Mouse (Mus musculus) stomach, postnatal 0 days (tissue): Measurements from ENCODE around the gene Mas1. TPM values are rescaled to one million over a fixed set of nuclear protein-coding genes. Genes with fewer than 3 reads are reported as not detected.

Source experiments
- ATAC-seq: fragments of 200-750 bp; cut with Nextera tagmentation; 2 replicates; pipeline ENCODE4 v1.8.0; 2017; ENCODE audit not compliant: low FRiP score, low TSS enrichment
- DNase-seq: peaks from one replicate; pipeline ENCODE4 v3.0.0-alpha.2; 2016; ENCODE audit warnings: low spot score
- H3K27ac ChIP-seq: fragments of 300-500 bp; sonication (generic); replicated peaks from 2 replicates; pipeline ENCODE4 v1.5.1; 2014; ENCODE audit warnings: mild to moderate bottlenecking, control low read depth
- H3K27me3 ChIP-seq: fragments of 300-500 bp; sonication (generic); 2 replicates; pipeline ENCODE4 v1.6.1; 2014; ENCODE audit warnings: low read length; ENCODE audit not compliant: control insufficient read depth, insufficient read depth
- H3K36me3 ChIP-seq: fragments of 300-500 bp; sonication (generic); 2 replicates; pipeline ENCODE4 v1.6.1; 2014; ENCODE audit warnings: low read length, mixed read lengths; ENCODE audit not compliant: control insufficient read depth, insufficient read depth
- H3K4me1 ChIP-seq: fragments of 300-500 bp; sonication (generic); replicated peaks from 2 replicates; pipeline ENCODE4 v1.6.1; 2014; ENCODE audit warnings: antibody characterized with exemption; ENCODE audit not compliant: control insufficient read depth, insufficient read depth
- H3K4me2 ChIP-seq: fragments of 300-500 bp; sonication (generic); replicated peaks from 2 replicates; pipeline ENCODE4 v1.6.1; 2014; ENCODE audit warnings: low read depth, mild to moderate bottlenecking, control low read depth, moderate library complexity
- H3K4me3 ChIP-seq: fragments of 300-500 bp; sonication (generic); 2 replicates; pipeline ENCODE4 v1.5.1; 2014; ENCODE audit warnings: low read depth, low read length, control low read depth
- H3K9ac ChIP-seq: fragments of 300-500 bp; sonication (generic); 2 replicates; pipeline ENCODE4 v1.6.1; 2014; ENCODE audit warnings: mild to moderate bottlenecking, low read length, control low read depth, mixed read lengths
- H3K9me3 ChIP-seq: fragments of 300-500 bp; sonication (generic); 2 replicates; pipeline ENCODE4 v1.6.1; 2016; ENCODE audit warnings: low read length; ENCODE audit not compliant: control insufficient read depth
- CTCF ChIP-seq: IDR thresholded peaks from 2 replicates; pipeline ENCODE4 v1.5.1; 2016; ENCODE audit warnings: antibody characterized with exemption, low read depth, mild to moderate bottlenecking, moderate library complexity
- EP300 ChIP-seq: optimal IDR thresholded peaks from 2 replicates; pipeline ENCODE3; 2016; ENCODE audit warnings: antibody characterized with exemption
- WGBS: fragments of 180-500 bp; shearing (Covaris S2); extraction: QIAGEN DNeasy Blood & Tissue Kit; methylation state at CpG from one replicate; pipeline ENCODE4 v1.1.7; 2014; 5-methylcytosine and 5-hydroxymethylcytosine counted together
- polyA plus RNA-seq: library from polyadenylated mRNA; unstranded; fragments of >200 nt; fragmentation: Nextera tagmentation; extraction: Ambion mirVana; gene quantifications from 2 replicates; pipeline ENCODE4 v1.2.1, GENCODE M21; 2015

Mas1 gene
- polyA plus RNA-seq, 1 experiment from 2014 or later, result 0.12 TPM

- 57% methylated on average over 12 of the region's 12 CpGs for WGBS
Measured at GRCm38 (mm10) chr17:12799368-12800275, 68.3 kb downstream of the Mas1 start.

GRCm38 (mm10) chr17:12798571-12798970, 69.4 kb downstream of the Mas1 start:
- TF ChIP-seq CTCF (no peak), EP300 (no peak)
- no peak overlapping the region for H3K9ac ChIP-seq
- no peaks in the 10 kb centered on the region for H3K9me3 ChIP-seq
- H3K27ac ChIP-seq, result no peak overlapping the region
- ATAC-seq (no peak), DNase-seq (no peak)
- no peak overlapping the region for H3K4me2 ChIP-seq
- H3K27me3 ChIP-seq, result no peaks in the 10 kb centered on the region
- 84% methylated on average over 3 of the region's 3 CpGs for WGBS
- H3K36me3 ChIP-seq, result no peaks in the 10 kb centered on the region
- H3K4me3 ChIP-seq, result no peak overlapping the region
- peaks cover 5% of the 10 kb centered on the region; the same call in 1 of the 2 replicates for H3K4me1 ChIP-seq

More at GRCm38 (mm10) chr17:12799368-12800275, 68.3 kb downstream of the Mas1 start:
- Histone ChIP-seq H3K36me3 (no peaks in the 10 kb centered on the region), H3K27ac (no peak overlapping the region), H3K4me1 (peaks cover 3% of the 10 kb centered on the region; the same call in 1 of the 2 replicates), H3K27me3 (no peaks in the 10 kb centered on the region), H3K9me3 (no peaks in the 10 kb centered on the region), H3K9ac (no peak overlapping the region), H3K4me3 (no peak overlapping the region), H3K4me2 (no peak overlapping the region)
- DNase-seq, result no peak
- ATAC-seq, result peak; percentile 80
- TF ChIP-seq EP300 (no peak), CTCF (peak; percentile 58)

- DNase-seq (no peak), ATAC-seq (no peak)
- 59% methylated on average over 3 of the region's 3 CpGs for WGBS
- no peak overlapping the region for H3K9ac ChIP-seq
- H3K4me3 ChIP-seq, result no peak overlapping the region
- no peaks in the 10 kb centered on the region for H3K27me3 ChIP-seq
- H3K9me3 ChIP-seq, result no peaks in the 10 kb centered on the region
- TF ChIP-seq EP300, result no peak
- TF ChIP-seq CTCF, result peak; percentile 29; the same call in 1 of the 2 replicates
- H3K36me3 ChIP-seq, result no peaks in the 10 kb centered on the region
- H3K4me1 ChIP-seq, result peaks cover 8% of the 10 kb centered on the region; the same call in 1 of the 2 replicates
- no peak overlapping the region for H3K4me2 ChIP-seq
- H3K27ac ChIP-seq, result no peak overlapping the region
Measured at GRCm38 (mm10) chr17:12797427-12798029, 70.4 kb downstream of the Mas1 start.

GRCm38 (mm10) chr17:12796633-12797032, 71.3 kb downstream of the Mas1 start:
- no peak for DNase-seq
- no peak overlapping the region for H3K4me2 ChIP-seq
- H3K27me3 ChIP-seq, result no peaks in the 10 kb centered on the region
- H3K9ac ChIP-seq, result no peak overlapping the region
- H3K36me3 ChIP-seq, result no peaks in the 10 kb centered on the region
- 70% methylated on average over 3 of the region's 3 CpGs for WGBS
- H3K4me1 ChIP-seq, result peaks cover 12% of the 10 kb centered on the region
- no peak for ATAC-seq
- no peaks in the 10 kb centered on the region for H3K9me3 ChIP-seq
- H3K27ac ChIP-seq, result no peak overlapping the region
- H3K4me3 ChIP-seq, result no peak overlapping the region
- TF ChIP-seq CTCF, result no peak
- TF ChIP-seq EP300, result no peak

GRCm38 (mm10) chr17:12793660-12794406, 74.1 kb downstream of the Mas1 start:
- Histone ChIP-seq H3K36me3 (no peaks in the 10 kb centered on the region), H3K27me3 (no peaks in the 10 kb centered on the region), H3K9ac (no peak overlapping the region), H3K4me3 (no peak overlapping the region), H3K9me3 (no peaks in the 10 kb centered on the region), H3K4me2 (no peak overlapping the region), H3K4me1 (peaks cover 25% of the 10 kb centered on the region), H3K27ac (peak overlapping the region; percentile 81)
- DNase-seq (peak; percentile 28), ATAC-seq (no peak; the same call in 1 of the 2 replicates)
- 19% methylated on average over 8 of the region's 8 CpGs for WGBS
- TF ChIP-seq EP300 (no peak), CTCF (peak; percentile 37)
